Mouse (Mus musculus) ES-E14 (cell line): ENCODE measurements at regions not wholly inside any gene's neighbourhood (a gene's known extent, or its start where the extent isn't known, plus 50 kb on each side); places are given as distances from the start of the nearest gene placed in this dataset.

ENCODE experiments used
- HCFC1 ChIP-seq: IDR thresholded peaks from 2 replicates; pipeline ENCODE4 v1.6.1; 2012; ENCODE audit warnings: low read length, inconsistent platforms, borderline replicate concordance; ENCODE audit not compliant: insufficient read depth
- ZC3H11A ChIP-seq: IDR thresholded peaks from 2 replicates; pipeline ENCODE4 v1.6.1; 2012; ENCODE audit warnings: low read depth, mild to moderate bottlenecking, inconsistent platforms, low read length, borderline replicate concordance

GRCm38 (mm10) chr1:89234895-89235294 lies 164.7 kb downstream of the Sh3bp4 start:
- no peak for TF ChIP-seq ZC3H11A
- TF ChIP-seq HCFC1, result no peak
